17 mouse cellular contexts compared by ENCODE assay signal in the genomic region with DNA sequence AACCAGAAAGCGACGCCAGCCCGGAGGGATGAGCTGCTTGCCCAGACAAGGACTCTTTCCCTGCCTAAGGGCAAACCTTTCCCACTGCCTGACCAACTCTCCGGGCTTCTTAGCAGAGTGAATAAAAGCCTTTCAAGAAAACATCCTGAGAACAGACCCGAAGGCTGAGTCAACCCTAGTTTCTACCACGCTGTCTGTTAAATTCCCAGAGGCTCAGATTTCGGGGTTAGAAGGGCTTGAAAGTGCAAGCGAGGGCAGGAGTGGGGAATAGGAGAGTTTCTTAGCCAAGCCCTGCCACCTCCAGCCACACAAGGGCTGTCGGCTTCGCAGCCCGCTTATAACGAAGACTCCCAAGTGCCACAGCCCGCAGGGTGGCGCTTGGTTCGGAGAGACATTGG. TPM values are rescaled to one million over a fixed set of nuclear protein-coding genes. Genes with fewer than 3 reads are reported as not detected.
DNase-seq lines count a peak whose midpoint lies in the region; ATAC-seq lines count a peak whose summit lies in the region.
"Had no signal": no experiment of that assay in that cellular context is flagged by ENCODE, and none has a peak within 500 bp of the region (broad histone marks: within the 10 kb centered on the region; RNA-seq: fewer than 3 reads in every experiment).

No protein-coding gene starts in this region.

- H3K9ac ChIP-seq in liver, embryonic 11.5 days (ENCODE audit: low read depth, low read length) = no peak overlapping the region
- H3K9ac ChIP-seq in liver, embryonic 12.5 days = no peak overlapping the region
- H3K9ac ChIP-seq in hindbrain, embryonic 12.5 days = peak overlapping the region; percentile 63; the same call in 1 of the 2 replicates
- H3K9ac ChIP-seq in neural tube, embryonic 13.5 days = peak overlapping the region; percentile 86
- H3K9ac ChIP-seq: embryonic facial prominence, embryonic 12.5 days; heart, embryonic 13.5 days; lung, embryonic 15.5 days had no signal

- H3K27ac ChIP-seq in liver, embryonic 11.5 days (ENCODE audit: low read depth, low read length) = no peak overlapping the region
- no peak overlapping the region for H3K27ac ChIP-seq in liver, embryonic 12.5 days
- no peak overlapping the region for H3K27ac ChIP-seq in hindbrain, embryonic 12.5 days
- peak overlapping the region; percentile 95 for H3K27ac ChIP-seq in neural tube, embryonic 13.5 days (replicated peaks)
- H3K27ac ChIP-seq: embryonic facial prominence, embryonic 12.5 days; heart, embryonic 13.5 days; lung, embryonic 15.5 days had no signal

- peaks cover 16% of the 10 kb centered on the region; the same call in 1 of the 2 replicates for H3K4me1 ChIP-seq in liver, embryonic 11.5 days (replicated peaks; ENCODE audit: control insufficient read depth, insufficient read depth, low read length)
- H3K4me1 ChIP-seq in liver, embryonic 12.5 days = peaks cover 23% of the 10 kb centered on the region
- H3K4me1 ChIP-seq in hindbrain, embryonic 12.5 days = peaks cover 44% of the 10 kb centered on the region
- peaks cover 60% of the 10 kb centered on the region for H3K4me1 ChIP-seq in neural tube, embryonic 13.5 days (replicated peaks)

- peaks cover 97% of the 10 kb centered on the region for H3K27me3 ChIP-seq in liver, embryonic 11.5 days (replicated peaks; ENCODE audit: control insufficient read depth, insufficient read depth, low read length)
- H3K27me3 ChIP-seq in liver, embryonic 12.5 days (replicated peaks) = peaks cover 98% of the 10 kb centered on the region
- peaks cover 88% of the 10 kb centered on the region for H3K27me3 ChIP-seq in hindbrain, embryonic 12.5 days
- peaks cover 86% of the 10 kb centered on the region for H3K27me3 ChIP-seq in neural tube, embryonic 13.5 days

- DNase-seq in cerebellum, adult 8-10 months = peak; percentile 35
- DNase-seq in cerebellum, postnatal 4 days (ENCODE audit: low spot score in 2 of 2) = no peak
- peak; percentile 46 for DNase-seq in liver, embryonic 11.5 days (ENCODE audit: low spot score)
- DNase-seq in retina, postnatal 1 day = no peak
- DNase-seq: gastrocnemius, postnatal 10 days; left cerebral cortex, postnatal 4 days; spleen, adult 18-20 months had no signal

- H3K4me2 ChIP-seq in liver, embryonic 11.5 days = no peak overlapping the region
- H3K4me2 ChIP-seq in liver, embryonic 12.5 days = no peak overlapping the region
- peak overlapping the region; percentile 57 for H3K4me2 ChIP-seq in hindbrain, embryonic 12.5 days (replicated peaks)
- H3K4me2 ChIP-seq in neural tube, embryonic 13.5 days = peak overlapping the region; percentile 49
- H3K4me2 ChIP-seq: embryonic facial prominence, embryonic 12.5 days; lung, embryonic 15.5 days had no signal

- no peak overlapping the region for H3K4me3 ChIP-seq in liver, embryonic 11.5 days (ENCODE audit: low read depth, low read length)
- no peak overlapping the region for H3K4me3 ChIP-seq in liver, embryonic 12.5 days
- H3K4me3 ChIP-seq in hindbrain, embryonic 12.5 days = peak overlapping the region; percentile 39
- H3K4me3 ChIP-seq in neural tube, embryonic 13.5 days = peak overlapping the region; percentile 53
- H3K4me3 ChIP-seq: embryonic facial prominence, embryonic 12.5 days; heart, embryonic 13.5 days; lung, embryonic 15.5 days had no signal

- WGBS in liver, embryonic 11.5 days = 5% methylated on average over 15 of the region's 15 CpGs
- WGBS in liver, embryonic 12.5 days (ENCODE audit: insufficient replicate concordance) = 4% methylated on average over 15 of the region's 15 CpGs
- 1% methylated on average over 15 of the region's 15 CpGs for WGBS in hindbrain, embryonic 12.5 days
- WGBS in neural tube, embryonic 13.5 days = 3% methylated on average over 15 of the region's 15 CpGs

- no peaks in the 10 kb centered on the region for H3K36me3 ChIP-seq in liver, embryonic 11.5 days (ENCODE audit: control insufficient read depth, insufficient read depth, low read length)
- H3K36me3 ChIP-seq in liver, embryonic 12.5 days = no peaks in the 10 kb centered on the region
- H3K36me3 ChIP-seq in hindbrain, embryonic 12.5 days = no peaks in the 10 kb centered on the region
- no peaks in the 10 kb centered on the region; the same call in 1 of the 2 replicates for H3K36me3 ChIP-seq in neural tube, embryonic 13.5 days
- H3K36me3 ChIP-seq: embryonic facial prominence, embryonic 12.5 days; G1E; heart, embryonic 13.5 days; lung, embryonic 15.5 days had no signal

- H3K9me3 ChIP-seq in liver, embryonic 11.5 days (ENCODE audit: control insufficient read depth, low read length) = no peaks in the 10 kb centered on the region
- H3K9me3 ChIP-seq in liver, embryonic 12.5 days (replicated peaks) = no peaks in the 10 kb centered on the region
- H3K9me3 ChIP-seq in hindbrain, embryonic 12.5 days (replicated peaks) = 0 out of 2 replicates have a peak, but pooled peaks cover 4% of the 10 kb centered on the region
- 0 out of 2 replicates have a peak, but pooled peaks cover 3% of the 10 kb centered on the region for H3K9me3 ChIP-seq in neural tube, embryonic 13.5 days
- H3K9me3 ChIP-seq: embryonic facial prominence, embryonic 12.5 days; lung, embryonic 15.5 days had no signal

- no peak for ATAC-seq in liver, embryonic 11.5 days (replicated peaks; ENCODE audit: low FRiP score)
- no peak for ATAC-seq in liver, embryonic 12.5 days
- no peak for ATAC-seq in hindbrain, embryonic 12.5 days (ENCODE audit: low FRiP score)
- ATAC-seq in neural tube, embryonic 13.5 days (ENCODE audit: low read depth) = no peak
- ATAC-seq in CD4-positive, CD25-positive, alpha-beta regulatory T cell, adult 4 months = no peak
- ATAC-seq: forebrain, embryonic 14.5 days; intestine, embryonic 16.5 days had no signal

RNA-seq across cellular contexts. Expression of a gene that starts 4.3 kb away (rescaled TPM):
- polyA plus RNA-seq in liver, embryonic 11.5 days (2014; fragmentation: Nextera tagmentation; extraction: Ambion mirVana) = not detected in 2 replicates
- polyA plus RNA-seq in liver, embryonic 12.5 days (2016; fragmentation: Nextera tagmentation; extraction: Ambion mirVana) = not detected in 2 replicates
- 29.8 and 33.8 TPM in 2 replicates for polyA plus RNA-seq in hindbrain, embryonic 12.5 days (2016; fragmentation: Nextera tagmentation; extraction: Ambion mirVana)
- 53.2 and 55.7 TPM in 2 replicates for polyA plus RNA-seq in neural tube, embryonic 13.5 days (2015; fragmentation: Nextera tagmentation; extraction: Ambion mirVana)
- polyA plus RNA-seq in CD4-positive, CD25-positive, alpha-beta regulatory T cell, adult 4 months (2017; shearing (Covaris generic)) = not detected
- polyA plus RNA-seq: forebrain, embryonic 14.5 days; heart, embryonic 13.5 days; intestine, embryonic 16.5 days had no signal

RNA-seq across cellular contexts. Expression of a gene that starts 36.1 kb away (rescaled TPM):
- 1,827 and 1,921 TPM in 2 replicates for polyA plus RNA-seq in liver, embryonic 11.5 days (2014; fragmentation: Nextera tagmentation; extraction: Ambion mirVana)
- 966 and 967 TPM in 2 replicates for polyA plus RNA-seq in liver, embryonic 12.5 days (2016; fragmentation: Nextera tagmentation; extraction: Ambion mirVana)
- 615 and 624 TPM in 2 replicates for polyA plus RNA-seq in hindbrain, embryonic 12.5 days (2016; fragmentation: Nextera tagmentation; extraction: Ambion mirVana)
- 495 and 526 TPM in 2 replicates for polyA plus RNA-seq in neural tube, embryonic 13.5 days (2015; fragmentation: Nextera tagmentation; extraction: Ambion mirVana)
- 1,000 to 10,000 TPM; 1,268 to 1,417 TPM for polyA plus RNA-seq in CD4-positive, CD25-positive, alpha-beta regulatory T cell, adult 4 months (2017; shearing (Covaris generic))

RNA-seq across cellular contexts. Expression of a gene that starts 51.9 kb away (rescaled TPM):
- polyA plus RNA-seq in liver, embryonic 11.5 days (2014; fragmentation: Nextera tagmentation; extraction: Ambion mirVana) = 0.56 and 0.90 TPM in 2 replicates
- polyA plus RNA-seq in liver, embryonic 12.5 days (2016; fragmentation: Nextera tagmentation; extraction: Ambion mirVana) = 0.44 and 0.60 TPM in 2 replicates
- 9.8 and 10.7 TPM in 2 replicates for polyA plus RNA-seq in hindbrain, embryonic 12.5 days (2016; fragmentation: Nextera tagmentation; extraction: Ambion mirVana)
- polyA plus RNA-seq in neural tube, embryonic 13.5 days (2015; fragmentation: Nextera tagmentation; extraction: Ambion mirVana) = 10.1 and 10.8 TPM in 2 replicates
- not detected for polyA plus RNA-seq in CD4-positive, CD25-positive, alpha-beta regulatory T cell, adult 4 months (2017; shearing (Covaris generic))
- polyA plus RNA-seq: G1E had no signal

Comparison
In these comparisons a context has a peak if more than half of its experiments do, and no peak if none do; other contexts are left out.
1. DNase-seq: peak in cerebellum, adult 8-10 months (single experiment) and liver, embryonic 11.5 days (single experiment); none in cerebellum, postnatal 4 days (0 of 2) and retina, postnatal 1 day (single experiment).
2. H3K4me2 ChIP-seq: peak in hindbrain, embryonic 12.5 days (single experiment) and neural tube, embryonic 13.5 days (single experiment); none in liver, embryonic 11.5 days (single experiment) and liver, embryonic 12.5 days (single experiment).
3. H3K4me3 ChIP-seq: peak in hindbrain, embryonic 12.5 days (single experiment) and neural tube, embryonic 13.5 days (single experiment); none in liver, embryonic 11.5 days (single experiment) and liver, embryonic 12.5 days (single experiment).
4. H3K9ac ChIP-seq: peak in hindbrain, embryonic 12.5 days (single experiment) and neural tube, embryonic 13.5 days (single experiment); none in liver, embryonic 11.5 days (single experiment) and liver, embryonic 12.5 days (single experiment).
5. RNA of a gene that starts 4.3 kb away (polyA plus RNA-seq): 53.2 to 55.7 TPM in neural tube, embryonic 13.5 days and 29.8 to 33.8 TPM in hindbrain, embryonic 12.5 days; not detected in liver, embryonic 11.5 days, not detected in liver, embryonic 12.5 days and not detected in CD4-positive, CD25-positive, alpha-beta regulatory T cell, adult 4 months; every median in the first group is over 10 times any median in the second.